Mouse (Mus musculus): Measurements from ENCODE around the gene Mad1l1.

GRCm38 (mm10) chr5:140331615-140332512 is 10.5 kb upstream of the Mad1l1 start, which contains the start of gene Mrm2:
- TF ChIP-seq POLR2A (IDR thresholded peaks at IDR 0.05; ENCODE audit: low read depth, low read length) (peak; percentile 20; the same call in 1 of the 2 replicates), CTCF (IDR thresholded peaks at IDR 0.05; ENCODE audit: extremely low read depth, insufficient read depth, insufficient read length, insufficient replicate concordance) (peak; percentile 88)

All from spleen, adult 2 months (tissue).